Comparison of ENCODE assay signal across 19 mouse cellular contexts in genomic region chr2:17301379-17301778, GRCm38 (mm10).
"Had no signal": no experiment of that assay in that cellular context is flagged by ENCODE, and none has a peak within 500 bp of the region (broad histone marks: within the 10 kb centered on the region; RNA-seq: fewer than 3 reads in every experiment).

No protein-coding gene starts in this region.

- H3K4me1 ChIP-seq: liver, embryonic 13.5 days; midbrain, embryonic 12.5 days; midbrain, embryonic 15.5 days; neural tube, embryonic 12.5 days; neural tube, embryonic 15.5 days; stomach, embryonic 15.5 days had no signal

- H3K27ac ChIP-seq: kidney, postnatal 0 days; layer of hippocampus, adult 2 months; liver, embryonic 13.5 days; macrophage; midbrain, embryonic 12.5 days; midbrain, embryonic 15.5 days; neural tube, embryonic 12.5 days; neural tube, embryonic 15.5 days; stomach, embryonic 15.5 days had no signal

- DNase-seq: kidney, adult 18-20 months; kidney, postnatal 25 days; layer of hippocampus, adult 9-11 months; liver, embryonic 13.5 days; lung, embryonic 14.5 days; right cerebral cortex, adult 18-20 months; right cerebral cortex, postnatal 14 days; right cerebral cortex, postnatal 4 days; spleen, adult 18-20 months; thymus, postnatal 25 days had no signal

- H3K4me3 ChIP-seq: layer of hippocampus, adult 2 months; liver, embryonic 13.5 days; midbrain, embryonic 12.5 days; midbrain, embryonic 15.5 days; neural tube, embryonic 12.5 days; neural tube, embryonic 15.5 days; stomach, embryonic 15.5 days had no signal

- H3K9me3 ChIP-seq: liver, embryonic 13.5 days; midbrain, embryonic 12.5 days; midbrain, embryonic 15.5 days; neural tube, embryonic 12.5 days; neural tube, embryonic 15.5 days; stomach, embryonic 15.5 days had no signal

- H3K4me2 ChIP-seq: liver, embryonic 13.5 days; lung, embryonic 14.5 days; midbrain, embryonic 12.5 days; midbrain, embryonic 15.5 days; neural tube, embryonic 12.5 days; neural tube, embryonic 15.5 days; stomach, embryonic 15.5 days had no signal

- H3K9ac ChIP-seq: liver, embryonic 13.5 days; lung, embryonic 14.5 days; midbrain, embryonic 12.5 days; midbrain, embryonic 15.5 days; neural tube, embryonic 12.5 days; neural tube, embryonic 15.5 days; stomach, embryonic 15.5 days had no signal

- H3K27me3 ChIP-seq: liver, embryonic 13.5 days; midbrain, embryonic 12.5 days; midbrain, embryonic 15.5 days; neural tube, embryonic 12.5 days; neural tube, embryonic 15.5 days; stomach, embryonic 15.5 days had no signal

- ATAC-seq: intestine, embryonic 16.5 days; midbrain, embryonic 15.5 days had no signal

- H3K36me3 ChIP-seq: liver, embryonic 13.5 days; midbrain, embryonic 12.5 days; midbrain, embryonic 15.5 days; neural tube, embryonic 12.5 days; neural tube, embryonic 15.5 days; stomach, embryonic 15.5 days had no signal
